Mouse (Mus musculus) megakaryocyte, adult 5-6 weeks (primary cell): ENCODE measurements at regions not wholly inside any gene's neighbourhood (a gene's known extent, or its start where the extent isn't known, plus 50 kb on each side); places are given as distances from the start of the nearest gene placed in this dataset.

ENCODE experiments used
- ATAC-seq: 2 replicates; pipeline ENCODE4 v1.8.0; 2016; ENCODE audit warnings: mild to moderate bottlenecking, inconsistent platforms; ENCODE audit not compliant: poor library complexity, severe bottlenecking

DNA sequence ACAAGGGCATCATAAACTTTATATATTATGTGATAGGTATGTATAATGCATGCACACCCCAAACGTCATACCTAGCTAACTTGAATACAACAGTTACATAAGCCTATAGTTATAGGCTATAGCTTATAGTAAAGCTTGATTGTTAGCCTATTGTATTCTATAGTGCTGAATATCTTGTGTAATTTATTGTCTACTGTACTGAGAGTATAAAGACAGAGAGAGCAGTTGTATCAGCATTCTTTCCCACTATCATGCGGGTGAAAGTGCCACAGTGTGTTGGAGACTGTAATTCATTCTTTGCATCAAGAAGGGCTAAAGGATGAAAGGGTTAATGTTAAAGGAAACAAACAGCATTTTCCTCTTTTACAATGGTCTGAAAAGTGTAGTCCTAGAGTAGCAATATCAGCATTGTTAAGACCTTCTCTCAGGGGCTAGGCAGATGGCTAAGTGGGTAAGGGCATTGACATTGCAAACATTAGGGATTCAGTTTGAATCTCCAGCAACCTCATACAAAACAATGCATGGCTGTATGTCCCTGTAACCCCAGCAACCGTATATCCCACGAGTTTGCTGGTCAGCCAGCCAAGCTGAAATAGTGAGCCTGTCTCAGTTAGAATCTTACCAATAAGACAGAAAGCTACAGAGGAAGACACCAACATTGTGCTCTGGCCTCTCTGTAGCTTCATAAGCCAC is 340.8 kb upstream of the Jag1 start:
- no peak for ATAC-seq

DNA sequence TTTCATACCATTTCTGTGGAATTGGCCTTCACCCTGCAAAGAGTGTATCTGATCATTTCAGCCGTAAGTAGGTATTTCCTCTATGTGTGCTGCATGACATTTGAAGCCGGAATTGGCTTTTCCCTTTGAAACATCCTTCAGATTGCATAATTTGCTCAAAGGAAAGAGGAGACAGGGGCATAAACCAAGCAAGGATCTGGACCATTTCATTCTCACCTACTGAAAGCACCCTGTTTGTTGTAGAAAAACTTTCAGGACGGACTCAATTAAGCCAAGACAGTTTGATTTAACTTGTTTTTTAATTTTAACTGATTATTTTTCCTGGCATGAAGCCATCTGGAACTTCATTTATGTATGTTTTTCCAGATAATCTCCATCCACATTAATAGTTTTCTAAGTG is 340.0 kb upstream of the Jag1 start:
- no peak for ATAC-seq

- ATAC-seq: no peak
Observed at GRCm38 (mm10) chr2:137446919-137447318, 330.5 kb upstream of the Jag1 start.

- ATAC-seq: no peak
Observed at GRCm38 (mm10) chr2:137437741-137438140, 321.3 kb upstream of the Jag1 start.

DNA sequence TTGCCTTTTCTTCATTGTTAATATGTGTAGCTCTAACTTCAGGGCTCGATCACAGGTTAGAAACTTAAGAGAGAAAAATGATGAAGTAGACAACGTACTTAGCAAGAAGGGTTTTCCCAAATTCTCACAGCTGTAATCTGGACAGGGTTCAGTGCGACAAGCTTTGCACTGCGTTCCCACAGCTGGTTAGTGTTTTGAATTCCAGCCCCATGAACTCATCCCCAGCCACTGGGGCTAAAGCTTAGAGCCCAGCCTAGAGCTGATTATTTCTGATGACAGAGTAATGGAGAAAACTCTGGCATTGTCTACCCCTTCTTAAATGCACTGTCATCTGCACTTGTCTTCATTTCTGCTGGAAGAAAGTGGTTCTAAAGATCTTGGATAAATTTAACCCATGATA is 319.7 kb upstream of the Jag1 start:
- no peak for ATAC-seq

DNA sequence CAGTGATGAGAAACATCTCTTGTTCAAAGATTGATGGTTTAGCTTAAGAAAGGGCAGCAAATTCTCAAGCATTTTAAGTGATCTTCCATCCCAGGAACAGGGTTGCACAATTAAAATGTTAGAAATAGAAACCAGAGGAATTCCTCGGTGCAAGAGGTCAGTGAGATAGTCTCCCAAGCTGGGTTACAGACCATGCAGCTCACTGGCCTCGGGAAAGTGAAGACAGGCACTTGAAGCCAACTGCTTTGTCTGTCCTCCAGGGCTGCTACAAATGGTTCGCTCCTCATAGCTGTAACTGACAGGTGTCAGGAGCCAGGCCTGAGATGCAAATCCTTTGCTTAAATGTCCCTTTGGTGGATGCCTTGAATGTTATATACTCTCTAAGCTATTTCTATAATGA is 306.2 kb upstream of the Jag1 start:
- ATAC-seq: no peak

GRCm38 (mm10) chr2:137419678-137420077 is 303.2 kb upstream of the Jag1 start:
- ATAC-seq: no peak

GRCm38 (mm10) chr2:137417691-137418090 is 301.2 kb upstream of the Jag1 start:
- no peak for ATAC-seq

GRCm38 (mm10) chr2:137413432-137413831 is 297.0 kb upstream of the Jag1 start:
- no peak for ATAC-seq

GRCm38 (mm10) chr2:137409611-137410010 is 293.2 kb upstream of the Jag1 start:
- no peak for ATAC-seq

DNA sequence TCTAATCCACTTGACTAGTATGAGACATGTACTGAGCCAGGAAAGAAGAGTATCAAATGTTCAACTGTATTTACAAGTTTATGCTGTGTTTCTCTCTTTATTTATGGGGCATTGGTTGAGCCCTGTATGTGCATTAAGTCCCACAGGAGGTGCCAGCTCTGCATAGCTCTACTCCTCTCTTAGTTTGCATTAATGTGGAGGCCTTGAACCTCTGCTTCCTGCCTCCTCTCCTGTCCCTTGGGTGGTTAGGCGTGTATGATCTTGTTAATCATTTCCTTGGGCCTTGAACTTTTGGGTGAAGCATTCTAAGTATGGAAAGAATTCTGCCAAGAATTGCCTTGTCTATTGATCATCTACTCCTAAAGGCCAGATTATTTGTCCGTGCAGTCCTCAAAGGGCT is 291.9 kb upstream of the Jag1 start:
- no peak for ATAC-seq

GRCm38 (mm10) chr2:137393486-137393885 is 277.0 kb upstream of the Jag1 start:
- no peak for ATAC-seq

DNA sequence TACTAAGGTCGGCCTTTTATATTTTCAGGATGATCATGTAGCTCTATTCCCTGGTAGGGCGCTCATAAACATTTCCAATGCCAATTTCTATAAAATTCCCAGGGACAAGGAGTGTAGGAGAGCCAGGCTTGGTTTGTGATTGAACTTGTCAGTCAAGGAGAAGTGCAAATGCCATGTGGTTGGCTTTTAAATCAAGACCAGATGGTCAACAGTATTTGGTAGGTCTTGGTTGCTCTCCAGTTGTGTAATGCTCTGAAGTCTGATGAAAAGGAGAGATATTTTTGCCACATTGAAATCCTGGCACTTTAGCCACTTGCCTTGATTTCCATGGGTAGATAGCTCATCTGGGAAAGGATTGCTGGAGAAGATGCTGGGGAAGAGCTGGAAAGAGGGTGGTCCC is 263.4 kb upstream of the Jag1 start:
- ATAC-seq: no peak

DNA sequence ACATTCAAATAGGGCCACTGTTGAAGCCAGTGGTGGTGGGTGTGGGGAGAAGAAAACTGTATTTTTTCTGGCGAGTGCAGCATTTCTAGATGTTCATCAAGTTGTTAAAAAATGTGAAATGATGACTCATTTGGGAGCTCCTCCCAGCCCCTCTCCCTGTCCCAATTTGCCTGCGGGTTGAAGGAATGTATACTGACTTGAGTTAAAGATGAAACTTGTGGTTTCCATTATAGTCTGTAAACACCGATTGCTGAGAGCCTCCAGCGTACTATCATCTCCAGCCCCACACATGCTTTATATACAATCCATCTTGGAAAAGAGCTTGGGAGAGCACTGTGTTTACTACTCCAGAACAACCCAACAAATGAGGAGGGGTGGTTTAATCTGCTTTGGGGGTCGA is 258.9 kb upstream of the Jag1 start:
- no peak for ATAC-seq

DNA sequence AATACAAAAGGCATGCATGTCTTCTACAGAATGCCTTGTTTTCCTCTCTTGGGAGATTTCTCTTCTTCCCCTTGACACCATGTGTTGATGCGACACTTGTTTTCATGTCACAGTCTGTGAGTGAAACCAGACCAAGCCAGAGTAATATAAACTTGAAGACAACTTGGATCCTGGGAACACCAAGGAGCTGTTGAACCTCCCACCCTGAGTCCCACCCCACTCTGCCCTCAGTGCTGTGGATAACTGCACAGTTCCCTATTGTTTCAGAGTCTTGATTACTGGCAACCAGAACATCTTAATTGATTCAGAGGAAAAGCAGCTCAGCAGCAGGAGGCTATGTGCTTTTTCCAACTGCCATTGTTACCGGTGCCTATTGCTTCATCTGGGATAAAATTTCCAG is 254.6 kb upstream of the Jag1 start:
- ATAC-seq: no peak

DNA sequence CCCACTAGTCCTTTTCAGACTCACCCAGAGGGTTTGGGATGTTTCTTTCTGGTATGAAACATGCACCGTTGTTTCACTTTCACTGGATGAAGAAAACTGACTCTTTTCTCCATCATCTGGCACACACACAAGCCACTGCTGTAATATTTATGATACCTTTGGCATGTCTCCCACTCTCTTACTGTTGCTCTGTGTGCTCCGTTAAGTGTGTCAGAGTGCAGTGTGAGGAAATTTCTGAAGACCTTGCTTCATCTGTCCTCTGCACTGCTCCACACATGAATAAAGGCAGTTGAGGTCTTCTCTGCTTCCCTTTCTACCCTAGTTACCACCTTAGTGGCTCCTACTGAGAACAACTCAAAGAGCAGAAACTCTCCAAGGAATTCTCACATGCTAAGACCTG is 246.6 kb upstream of the Jag1 start:
- no peak for ATAC-seq

DNA sequence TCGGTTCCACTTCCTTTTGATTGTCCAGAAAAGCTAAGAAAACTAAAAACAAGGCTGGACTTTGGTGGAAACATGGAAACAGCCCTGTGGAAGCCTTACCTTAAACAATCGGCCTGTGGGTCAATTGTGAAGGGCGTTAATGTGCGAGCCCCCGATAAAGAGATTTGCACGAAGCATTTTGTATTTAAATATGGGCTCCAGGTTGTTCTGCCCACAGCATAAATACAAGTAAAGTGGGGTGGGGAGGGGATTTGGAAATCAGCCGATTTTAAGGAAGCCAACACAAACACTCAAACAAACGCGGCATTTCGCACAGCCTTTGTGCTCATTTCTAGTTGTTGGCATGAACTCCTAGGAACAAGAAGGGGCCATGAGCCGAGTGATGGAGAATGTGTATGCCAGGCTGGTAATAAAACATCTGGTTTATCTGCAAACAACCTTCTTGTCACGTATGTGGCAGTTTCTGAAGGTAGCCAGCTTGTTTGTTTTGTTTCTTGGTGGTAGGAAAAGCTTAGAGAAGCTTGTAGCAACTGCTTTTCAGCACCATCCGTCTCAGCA is 240.8 kb upstream of the Jag1 start:
- no peak for ATAC-seq

GRCm38 (mm10) chr2:137343736-137344135 is 227.3 kb upstream of the Jag1 start:
- ATAC-seq: no peak

- no peak for ATAC-seq
Observed at GRCm38 (mm10) chr2:137329995-137330394, 213.6 kb upstream of the Jag1 start.

- ATAC-seq: no peak
Observed at GRCm38 (mm10) chr2:137323445-137323844, 207.0 kb upstream of the Jag1 start.

DNA sequence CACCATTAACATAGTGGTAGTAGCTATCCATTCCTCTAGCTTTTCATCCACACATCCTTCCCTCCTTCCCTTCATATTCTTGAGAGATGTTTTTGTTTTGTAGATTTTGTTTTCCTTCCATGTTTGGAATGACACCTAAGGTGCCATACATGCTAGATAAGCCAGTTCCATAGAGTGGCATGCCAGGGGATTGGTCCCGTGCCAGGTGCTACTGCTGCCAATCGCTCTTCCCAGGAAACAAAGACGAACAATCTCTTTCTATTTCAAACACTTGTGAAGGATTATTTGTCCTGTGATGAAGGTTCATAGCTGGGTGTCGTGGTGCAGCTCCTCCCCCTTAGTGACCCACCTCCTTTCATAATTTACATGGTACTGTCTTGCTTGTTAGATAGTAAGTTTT is 194.1 kb upstream of the Jag1 start:
- no peak for ATAC-seq

DNA sequence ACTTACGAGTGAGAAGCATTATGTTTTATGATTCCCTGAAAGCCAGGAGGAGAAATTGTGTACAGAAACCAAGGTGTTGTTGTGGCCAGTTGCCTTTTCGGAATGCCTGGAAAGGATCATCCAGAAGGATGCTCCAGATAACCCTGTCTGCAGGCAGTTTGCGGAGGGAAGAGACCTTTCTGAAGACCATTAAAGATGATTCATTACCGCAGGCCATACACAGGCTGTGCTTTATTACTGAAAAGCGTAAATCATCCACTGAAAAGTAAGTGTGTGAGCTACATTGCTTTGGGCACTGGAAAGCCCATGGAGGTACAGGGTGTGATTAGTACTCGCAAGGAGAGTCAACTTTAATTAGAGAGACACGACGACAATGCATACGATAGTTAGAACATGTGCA is 191.7 kb upstream of the Jag1 start:
- no peak for ATAC-seq
